ENCODE assay signal across 11 mouse cellular contexts in the genomic region with DNA sequence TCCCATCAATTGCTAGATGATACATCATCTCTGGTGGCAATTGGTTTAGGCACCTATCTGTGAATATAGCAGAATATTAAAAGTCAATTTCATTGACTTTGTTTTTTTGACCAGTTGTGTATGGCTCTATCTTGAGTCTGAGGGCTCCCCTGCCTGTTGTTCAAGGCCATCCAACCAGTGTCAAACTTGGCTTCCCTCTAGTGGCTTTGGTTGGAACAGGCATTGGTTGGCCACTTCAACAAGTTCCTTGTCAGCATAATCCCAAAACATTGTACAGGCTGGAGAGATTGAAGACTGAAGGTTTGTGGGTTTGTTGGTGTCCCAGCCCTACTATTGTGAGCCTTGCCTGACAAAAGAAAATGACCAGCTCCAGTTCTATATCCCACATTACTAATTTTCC. TPM values are rescaled to one million over a fixed set of nuclear protein-coding genes. Genes with fewer than 3 reads are reported as not detected.
DNase-seq lines count a peak whose midpoint lies in the region; ATAC-seq and TF ChIP-seq lines count a peak whose summit lies in the region.
"Had no signal": no experiment of that assay in that cellular context is flagged by ENCODE, and none has a peak within 500 bp of the region (broad histone marks: within the 10 kb centered on the region; RNA-seq: fewer than 3 reads in every experiment).

No protein-coding gene starts in this region.

- no peak overlapping the region for H3K9ac ChIP-seq in liver, embryonic 14.5 days (replicated peaks)
- no peak overlapping the region for H3K9ac ChIP-seq in liver, embryonic 12.5 days
- H3K9ac ChIP-seq in ES-E14 (ENCODE audit: insufficient read depth, low read depth, low read length, poor library complexity, severe bottlenecking) = no peak overlapping the region
- H3K9ac ChIP-seq in midbrain, embryonic 11.5 days (ENCODE audit: low read length) = no peak overlapping the region
- H3K9ac ChIP-seq: hindbrain, embryonic 12.5 days; neural tube, embryonic 13.5 days had no signal

- no peak for ATAC-seq in cerebellum, adult (ENCODE audit: insufficient number of reproducible peaks, low FRiP score, low TSS enrichment)
- no peak for ATAC-seq in liver, embryonic 14.5 days (ENCODE audit: insufficient read depth)
- ATAC-seq in liver, embryonic 12.5 days = no peak
- no peak for ATAC-seq in midbrain, embryonic 11.5 days (ENCODE audit: low FRiP score)

- H3K27ac ChIP-seq in liver, embryonic 14.5 days = no peak overlapping the region
- no peak overlapping the region for H3K27ac ChIP-seq in liver, embryonic 12.5 days
- H3K27ac ChIP-seq in ES-E14 (ENCODE audit: insufficient read depth, low read depth, low read length, poor library complexity, severe bottlenecking) = no peak overlapping the region
- H3K27ac ChIP-seq in midbrain, embryonic 11.5 days (ENCODE audit: low read depth, low read length) = no peak overlapping the region
- H3K27ac ChIP-seq: hindbrain, embryonic 12.5 days; macrophage; neural tube, embryonic 13.5 days had no signal

- no peaks in the 10 kb centered on the region for H3K9me3 ChIP-seq in liver, embryonic 14.5 days (ENCODE audit: control insufficient read depth, low read length)
- no peaks in the 10 kb centered on the region for H3K9me3 ChIP-seq in liver, embryonic 12.5 days (replicated peaks)
- no peaks in the 10 kb centered on the region for H3K9me3 ChIP-seq in ES-E14 (ENCODE audit: control insufficient read depth, insufficient read depth, low read depth, low read length)
- no peaks in the 10 kb centered on the region for H3K9me3 ChIP-seq in midbrain, embryonic 11.5 days (ENCODE audit: control insufficient read depth, low read length)
- H3K9me3 ChIP-seq: hindbrain, embryonic 12.5 days; neural tube, embryonic 13.5 days had no signal

- H3K36me3 ChIP-seq in liver, embryonic 14.5 days (replicated peaks; ENCODE audit: control insufficient read depth, insufficient read depth, low read depth) = no peaks in the 10 kb centered on the region
- H3K36me3 ChIP-seq in liver, embryonic 12.5 days = no peaks in the 10 kb centered on the region
- H3K36me3 ChIP-seq in ES-E14 (ENCODE audit: control insufficient read depth, insufficient read depth, low read length, poor library complexity, severe bottlenecking) = no peaks in the 10 kb centered on the region
- no peaks in the 10 kb centered on the region for H3K36me3 ChIP-seq in midbrain, embryonic 11.5 days (ENCODE audit: control insufficient read depth, insufficient read depth, low read length)
- H3K36me3 ChIP-seq: hindbrain, embryonic 12.5 days; neural tube, embryonic 13.5 days had no signal

- no peak overlapping the region for H3K4me3 ChIP-seq in liver, embryonic 14.5 days (ENCODE audit: insufficient read depth in 1 of 2, low read depth in 2 of 2, low read length in 2 of 2)
- H3K4me3 ChIP-seq in liver, embryonic 12.5 days = no peak overlapping the region
- H3K4me3 ChIP-seq in ES-E14 (ENCODE audit: insufficient read depth in 1 of 2, low read depth in 1 of 2, low read length in 2 of 2, poor library complexity in 1 of 2, severe bottlenecking in 1 of 2) = no peak overlapping the region
- no peak overlapping the region for H3K4me3 ChIP-seq in midbrain, embryonic 11.5 days (ENCODE audit: low read depth, low read length)
- H3K4me3 ChIP-seq: hindbrain, embryonic 12.5 days; neural tube, embryonic 13.5 days had no signal

- peak; percentile 31; the same call in 1 of the 2 replicates for TF ChIP-seq CTCF in liver, embryonic 14.5 days (IDR thresholded peaks at IDR 0.05; ENCODE audit: low read depth)

- no peaks in the 10 kb centered on the region for H3K4me1 ChIP-seq in liver, embryonic 14.5 days (replicated peaks; ENCODE audit: control insufficient read depth in 2 of 2, insufficient read depth in 2 of 2, low read length in 1 of 2)
- no peaks in the 10 kb centered on the region for H3K4me1 ChIP-seq in liver, embryonic 12.5 days
- no peaks in the 10 kb centered on the region for H3K4me1 ChIP-seq in ES-E14 (ENCODE audit: control insufficient read depth in 2 of 2, insufficient read depth in 2 of 2, low read length in 2 of 2, poor library complexity in 1 of 2)
- H3K4me1 ChIP-seq in midbrain, embryonic 11.5 days (ENCODE audit: control insufficient read depth, insufficient read depth, low read length) = no peaks in the 10 kb centered on the region
- H3K4me1 ChIP-seq: hindbrain, embryonic 12.5 days; neural tube, embryonic 13.5 days had no signal

- peak; percentile 12 to 16 for DNase-seq in cerebellum, postnatal 10 days
- DNase-seq in liver, embryonic 14.5 days (ENCODE audit: low read depth in 3 of 3, low spot score in 3 of 3) = no peak
- DNase-seq in ES-E14 (ENCODE audit: low read depth, low spot score) = peak; percentile 24
- peak; percentile 14 for DNase-seq in induced T-regulatory cell, adult 2 months (ENCODE audit: low read depth)
- DNase-seq in thymus, postnatal 25 days = no peak
- DNase-seq in midbrain, embryonic 11.5 days (ENCODE audit: low spot score, missing footprints) = no peak

- no peaks in the 10 kb centered on the region for H3K27me3 ChIP-seq in liver, embryonic 14.5 days (ENCODE audit: control insufficient read depth, insufficient read depth, low read length)
- H3K27me3 ChIP-seq in liver, embryonic 12.5 days (replicated peaks) = no peaks in the 10 kb centered on the region
- H3K27me3 ChIP-seq in midbrain, embryonic 11.5 days (ENCODE audit: control insufficient read depth, insufficient read depth, low read length) = no peaks in the 10 kb centered on the region
- H3K27me3 ChIP-seq: hindbrain, embryonic 12.5 days; neural tube, embryonic 13.5 days had no signal

- no peak overlapping the region for H3K4me2 ChIP-seq in liver, embryonic 14.5 days (ENCODE audit: low read depth)
- no peak overlapping the region for H3K4me2 ChIP-seq in liver, embryonic 12.5 days
- H3K4me2 ChIP-seq in midbrain, embryonic 11.5 days = no peak overlapping the region
- H3K4me2 ChIP-seq: hindbrain, embryonic 12.5 days; neural tube, embryonic 13.5 days had no signal

- in situ Hi-C loops in ES-E14 (cut with MboI; ENCODE audit: low sequenced_read_pairs in 2 of 2, unreplicated experiment in 2 of 2) = no loop called here

- TF ChIP-seq EP300 in liver, embryonic 14.5 days (IDR thresholded peaks at IDR 0.05; ENCODE audit: low read depth) = no peak

TF ChIP-seq in ES-E14, 5 proteins besides CTCF, POLR2A, EP300 and RAD21:
- TF ChIP-seq CHD2 (IDR thresholded peaks at IDR 0.05; ENCODE audit: low read depth, low read length) (no peak), ZNF384 (IDR thresholded peaks at IDR 0.05; ENCODE audit: low read depth, low read length) (no peak), MAFK (IDR thresholded peaks at IDR 0.05; ENCODE audit: insufficient read depth, low read depth, low read length) (peak; percentile 47; the same call in 1 of the 2 replicates)

RNA-seq across cellular contexts. Expression of a gene that starts 2.9 kb away (rescaled TPM):
- polyA plus RNA-seq in liver, embryonic 14.5 days (2012; rRNA removed) = not detected in 2 replicates
- 0.01 TPM in 1 of 2 replicates, not detected in the other for polyA plus RNA-seq in liver, embryonic 14.5 days (2014; fragmentation: Nextera tagmentation; extraction: Ambion mirVana)
- polyA plus RNA-seq in liver, embryonic 12.5 days (2016; fragmentation: Nextera tagmentation; extraction: Ambion mirVana) = not detected in 2 replicates
- not detected in 2 replicates for total RNA-seq in ES-E14 (2012; rRNA removed)
- polyA plus RNA-seq in midbrain, embryonic 11.5 days (2014; fragmentation: Nextera tagmentation; extraction: Ambion mirVana) = not detected in 2 replicates
- polyA plus RNA-seq: hindbrain, embryonic 12.5 days; macrophage; neural tube, embryonic 13.5 days had no signal

RNA-seq across cellular contexts. Expression of a gene that starts 31.6 kb away (rescaled TPM):
- not detected in 2 replicates for polyA plus RNA-seq in liver, embryonic 14.5 days (2012; rRNA removed)
- polyA plus RNA-seq in liver, embryonic 14.5 days (2014; fragmentation: Nextera tagmentation; extraction: Ambion mirVana) = not detected in 2 replicates
- not detected in 2 replicates for polyA plus RNA-seq in liver, embryonic 12.5 days (2016; fragmentation: Nextera tagmentation; extraction: Ambion mirVana)
- not detected in 2 replicates for total RNA-seq in ES-E14 (2012; rRNA removed)
- polyA plus RNA-seq in midbrain, embryonic 11.5 days (2014; fragmentation: Nextera tagmentation; extraction: Ambion mirVana) = not detected in 2 replicates
- polyA plus RNA-seq: hindbrain, embryonic 12.5 days; macrophage; neural tube, embryonic 13.5 days had no signal

RNA-seq across cellular contexts. Expression of a gene that starts 38.6 kb away (rescaled TPM):
- not detected in 2 replicates for polyA plus RNA-seq in liver, embryonic 14.5 days (2012; rRNA removed)
- not detected in 2 replicates for polyA plus RNA-seq in liver, embryonic 14.5 days (2014; fragmentation: Nextera tagmentation; extraction: Ambion mirVana)
- not detected in 2 replicates for polyA plus RNA-seq in liver, embryonic 12.5 days (2016; fragmentation: Nextera tagmentation; extraction: Ambion mirVana)
- total RNA-seq in ES-E14 (2012; rRNA removed) = not detected in 2 replicates
- not detected in 2 replicates for polyA plus RNA-seq in midbrain, embryonic 11.5 days (2014; fragmentation: Nextera tagmentation; extraction: Ambion mirVana)
- polyA plus RNA-seq: hindbrain, embryonic 12.5 days; macrophage; neural tube, embryonic 13.5 days had no signal

RNA-seq across cellular contexts. Expression of a gene that starts 45.5 kb away (rescaled TPM):
- polyA plus RNA-seq in liver, embryonic 14.5 days (2012; rRNA removed) = not detected in 2 replicates
- not detected in 2 replicates for polyA plus RNA-seq in liver, embryonic 14.5 days (2014; fragmentation: Nextera tagmentation; extraction: Ambion mirVana)
- polyA plus RNA-seq in liver, embryonic 12.5 days (2016; fragmentation: Nextera tagmentation; extraction: Ambion mirVana) = not detected in 2 replicates
- total RNA-seq in ES-E14 (2012; rRNA removed) = not detected in 2 replicates
- polyA plus RNA-seq in midbrain, embryonic 11.5 days (2014; fragmentation: Nextera tagmentation; extraction: Ambion mirVana) = not detected in 2 replicates
- polyA plus RNA-seq: hindbrain, embryonic 12.5 days; macrophage; neural tube, embryonic 13.5 days had no signal

Comparison
In these comparisons a context has a peak if more than half of its experiments do, and no peak if none do; other contexts are left out.
1. DNase-seq: peak in cerebellum, postnatal 10 days (2 of 2), ES-E14 (single experiment) and induced T-regulatory cell, adult 2 months (single experiment); none in liver, embryonic 14.5 days (0 of 3), thymus, postnatal 25 days (single experiment) and midbrain, embryonic 11.5 days (single experiment).